Mouse (Mus musculus): ENCODE results near the gene Rc3h2. TPM values are rescaled to one million over a fixed set of nuclear protein-coding genes. Genes with fewer than 3 reads are reported as not detected.

The Rc3h2 gene
- polyA plus RNA-seq, 1 experiment, result 3.7 TPM

- Histone ChIP-seq H3K79me2 (ENCODE audit: control insufficient read depth, insufficient read depth) (no peaks in the 10 kb centered on the region), H3K27me3 (ENCODE audit: control insufficient read depth, insufficient read depth, insufficient read length) (no peaks in the 10 kb centered on the region), H3K4me3 (no peak within 1 kb of the TSS), H3K4me2 (ENCODE audit: low read depth) (no peak within 1 kb of the TSS), H3K36me3 (ENCODE audit: control insufficient read depth, insufficient read depth) (no peaks in the 10 kb centered on the region), H3ac (ENCODE audit: control insufficient read depth, insufficient read length) (no peak within 1 kb of the TSS)
- TF ChIP-seq POLR2AphosphoS2 (IDR thresholded peaks at IDR 0.05; ENCODE audit: insufficient read length, low read depth), result no peak
- no peak for TF ChIP-seq MAX (IDR thresholded peaks at IDR 0.05; ENCODE audit: low read depth)
- TF ChIP-seq MYOG (IDR thresholded peaks at IDR 0.05; ENCODE audit: control insufficient read depth in 1 of 3, insufficient read depth in 1 of 3, insufficient read length in 2 of 3, low read depth in 2 of 3), result no peak
- no peak for TF ChIP-seq USF1 (IDR thresholded peaks at IDR 0.05; ENCODE audit: low read depth)
- no peak for TF ChIP-seq TCF12 (IDR thresholded peaks at IDR 0.05; ENCODE audit: insufficient read depth, poor library complexity, severe bottlenecking)
- TF ChIP-seq E2F4 (IDR thresholded peaks at IDR 0.05; ENCODE audit: insufficient read depth), result no peak
- no peak for TF ChIP-seq POLR2A (IDR thresholded peaks at IDR 0.05; ENCODE audit: insufficient read length, low read depth)
- no peak for TF ChIP-seq TCF3 (IDR thresholded peaks at IDR 0.05; ENCODE audit: insufficient read length, low read depth)
- TF ChIP-seq REST (IDR thresholded peaks at IDR 0.05; ENCODE audit: insufficient read depth, insufficient read length), result no peak
- no peak for TF ChIP-seq MYOD1 (IDR thresholded peaks at IDR 0.05; ENCODE audit: control insufficient read depth in 1 of 3, insufficient read length in 2 of 3, low read depth in 2 of 3)
- TF ChIP-seq CEBPB (IDR thresholded peaks at IDR 0.05; ENCODE audit: insufficient read depth, poor library complexity, severe bottlenecking), result no peak
- TF ChIP-seq SRF (IDR thresholded peaks at IDR 0.05; ENCODE audit: control insufficient read depth, insufficient read length, low read depth), result no peak
Measured at GRCm38 (mm10) chr2:37326215-37326614, 96.5 kb downstream of the Rc3h2 start, which contains the start of gene Olfr368. TSS of gene Olfr368 (plus strand) at chr2:37326515.

Other genes with a start within 250 kb of the Rc3h2 start
- not detected for gene Olfr365, start 234.7 kb downstream of the Rc3h2 start, polyA plus RNA-seq (2012; fragmentation: generic; extraction: Trizol)
- gene Olfr366, start 211.3 kb downstream of the Rc3h2 start, polyA plus RNA-seq (2012; fragmentation: generic; extraction: Trizol), result not detected
- gene Olfr368, start 96.4 kb downstream of the Rc3h2 start, polyA plus RNA-seq (2012; fragmentation: generic; extraction: Trizol), result not detected
- 15.6 TPM for gene Pdcl, start 63.6 kb downstream of the Rc3h2 start, polyA plus RNA-seq (2012; fragmentation: generic; extraction: Trizol)
- 0.97 TPM for gene Zbtb26, start 20.2 kb upstream of the Rc3h2 start, polyA plus RNA-seq (2012; fragmentation: generic; extraction: Trizol)
- gene Zbtb6, start 20.3 kb upstream of the Rc3h2 start, polyA plus RNA-seq (2012; fragmentation: generic; extraction: Trizol), result 1.8 TPM
- gene Rabgap1, start 20.4 kb upstream of the Rc3h2 start, polyA plus RNA-seq (2012; fragmentation: generic; extraction: Trizol), result 16.0 TPM
- gene Gpr21, start 93.4 kb upstream of the Rc3h2 start, polyA plus RNA-seq (2012; fragmentation: generic; extraction: Trizol), result 0.07 TPM

All from myocyte (in vitro differentiated cells).